Mouse (Mus musculus): ENCODE data around the gene Nmrk1.
A peak's percentile ranks its signal among the peaks of the same experiment; 100 is the strongest.
"Not testable (repeated sequence)": the region's sequence is repeated elsewhere in the genome, so short reads cannot be mapped to it uniquely, and the experiment has no call there.

Nmrk1 gene

GRCm38 (mm10) chr19:18631644-18632219 is at the start of gene Nmrk1, which contains the start of gene Ostf1:
Nmrk1 (plus strand) TSS chr19:18631950.
Ostf1 (minus strand) TSS chr19:18631823.
- DNase-seq: peak; percentile 91

- DNase-seq: no peak
Measured at GRCm38 (mm10) chr19:18582226-18582625, 49.5 kb upstream of the Nmrk1 start.

DNA sequence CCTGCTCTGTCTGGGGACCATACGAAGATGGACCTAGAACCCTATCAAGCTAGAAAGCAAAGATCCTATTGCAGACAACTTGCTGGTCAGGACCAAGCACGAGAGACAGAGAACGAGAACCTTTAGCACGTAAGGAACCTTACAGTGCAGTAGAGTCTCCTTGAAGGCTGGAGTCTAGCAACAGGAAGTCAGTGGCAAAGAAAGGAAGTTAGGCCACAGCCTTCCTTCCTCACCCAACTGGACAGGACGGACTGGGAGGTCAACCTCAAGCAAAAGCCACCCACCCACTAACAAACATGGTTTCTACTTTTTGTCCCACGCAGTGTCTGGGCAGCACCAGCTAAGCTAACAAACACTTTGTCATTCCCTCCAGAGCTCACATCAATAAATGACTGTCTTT is 48.9 kb upstream of the Nmrk1 start:
- DNase-seq: no peak

DNA sequence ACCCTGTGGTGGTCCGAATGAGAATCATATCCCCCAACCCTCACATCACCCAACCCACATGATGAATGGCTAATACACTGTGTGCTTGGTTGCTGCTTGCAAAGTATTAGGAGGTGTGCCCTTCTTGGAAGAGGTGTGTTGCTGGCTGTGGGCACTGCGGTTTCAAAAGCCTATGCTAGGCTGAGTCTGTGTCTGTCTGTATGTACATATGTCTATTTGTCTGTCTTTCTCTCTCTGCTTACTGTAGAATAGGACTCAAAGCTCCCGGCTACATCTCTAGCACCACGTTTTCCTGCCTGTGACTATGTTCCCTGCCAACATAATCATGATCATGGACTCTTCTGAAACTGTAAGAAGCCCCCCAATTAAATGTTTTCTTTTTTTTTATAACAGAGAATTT is 48.0 kb upstream of the Nmrk1 start:
- DNase-seq: no peak

GRCm38 (mm10) chr19:18584621-18585020 is 47.1 kb upstream of the Nmrk1 start:
- no peak for DNase-seq

GRCm38 (mm10) chr19:18587118-18587517 is 44.6 kb upstream of the Nmrk1 start:
- no peak for DNase-seq

DNA sequence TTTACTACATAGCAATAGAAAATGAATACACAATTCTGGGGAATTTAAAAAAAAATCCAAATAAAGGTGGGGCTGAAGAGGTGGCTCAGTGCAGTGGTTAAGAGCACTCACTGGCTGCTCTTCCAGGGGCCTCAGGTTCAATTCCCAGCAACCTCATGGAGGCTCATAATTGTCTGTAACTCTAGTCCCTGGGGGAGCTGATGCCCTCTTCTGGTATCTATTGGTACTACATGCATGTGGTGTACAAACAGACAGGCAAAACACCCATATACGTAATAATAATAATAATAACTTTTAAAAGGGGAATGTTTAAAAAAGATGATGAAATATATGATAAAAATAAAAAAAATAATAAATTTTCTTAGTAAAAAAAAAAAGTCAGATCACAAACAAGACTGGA is 43.5 kb upstream of the Nmrk1 start:
- DNase-seq: no peak

- DNase-seq: not testable (repeated sequence)
Measured at GRCm38 (mm10) chr19:18588801-18589200, 42.9 kb upstream of the Nmrk1 start.

DNA sequence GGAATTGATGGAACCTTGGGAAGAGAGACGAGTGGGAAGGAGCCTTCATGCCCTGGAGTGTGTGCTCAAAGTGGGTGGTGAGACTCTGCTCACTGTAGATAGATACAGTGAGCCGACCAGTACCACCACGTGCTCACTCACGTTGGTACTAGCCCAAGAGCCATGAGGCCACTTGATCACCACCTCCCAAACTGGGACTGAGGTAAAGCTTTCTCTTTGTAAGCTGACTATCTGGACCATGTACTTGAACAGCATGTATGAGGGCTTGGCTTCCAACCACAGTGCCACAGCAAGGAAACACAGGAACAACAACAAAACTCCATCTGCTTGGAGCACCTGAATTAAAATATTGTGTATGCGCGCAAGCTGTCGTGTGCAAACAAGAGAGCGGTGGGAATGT is 42.5 kb upstream of the Nmrk1 start:
- DNase-seq: no peak

GRCm38 (mm10) chr19:18590234-18590633 is 41.5 kb upstream of the Nmrk1 start:
- DNase-seq: no peak

GRCm38 (mm10) chr19:18590942-18591354 is 40.8 kb upstream of the Nmrk1 start:
- no peak for DNase-seq

GRCm38 (mm10) chr19:18592919-18593318 is 38.8 kb upstream of the Nmrk1 start:
- DNase-seq: no peak

GRCm38 (mm10) chr19:18593722-18594121 is 38.0 kb upstream of the Nmrk1 start:
- no peak for DNase-seq

DNA sequence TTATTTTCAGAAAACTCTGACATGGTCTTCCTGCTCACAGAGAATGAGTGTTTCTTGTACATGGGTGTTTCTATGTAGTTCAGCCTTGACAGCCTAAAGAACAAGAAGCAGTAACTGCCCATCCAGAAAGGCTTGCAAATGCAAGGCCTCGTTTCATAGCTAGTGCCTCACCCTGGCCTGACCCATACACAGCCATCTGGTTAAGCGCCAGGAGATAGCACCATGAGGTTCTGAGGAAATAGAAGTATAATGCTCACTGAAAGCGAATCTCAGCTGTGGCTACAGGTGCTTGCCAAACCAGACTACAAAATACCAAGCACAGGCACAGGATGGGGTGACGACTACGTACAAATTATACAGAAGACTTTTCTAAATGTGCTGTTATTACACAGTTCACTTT is 34.9 kb upstream of the Nmrk1 start:
- DNase-seq: no peak

DNA sequence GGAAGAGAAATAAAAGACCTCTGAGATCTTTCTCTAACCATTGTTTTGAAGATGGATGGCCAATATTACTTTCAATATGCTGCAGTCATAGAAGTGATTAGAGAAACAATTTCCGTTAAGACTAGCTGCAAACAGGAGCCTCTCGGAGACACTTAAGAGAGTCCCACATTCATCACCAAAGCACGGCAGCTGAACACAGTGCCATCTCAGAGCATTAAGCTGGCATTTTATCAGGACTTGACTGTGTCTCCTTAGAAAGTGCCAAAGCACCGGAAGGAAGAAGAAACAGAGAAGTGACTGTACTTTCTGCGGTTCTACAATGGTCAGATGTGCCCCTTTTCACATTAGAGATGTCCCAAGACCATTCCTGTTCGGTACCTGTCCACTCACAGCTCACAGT is 34.0 kb upstream of the Nmrk1 start:
- DNase-seq: no peak

DNA sequence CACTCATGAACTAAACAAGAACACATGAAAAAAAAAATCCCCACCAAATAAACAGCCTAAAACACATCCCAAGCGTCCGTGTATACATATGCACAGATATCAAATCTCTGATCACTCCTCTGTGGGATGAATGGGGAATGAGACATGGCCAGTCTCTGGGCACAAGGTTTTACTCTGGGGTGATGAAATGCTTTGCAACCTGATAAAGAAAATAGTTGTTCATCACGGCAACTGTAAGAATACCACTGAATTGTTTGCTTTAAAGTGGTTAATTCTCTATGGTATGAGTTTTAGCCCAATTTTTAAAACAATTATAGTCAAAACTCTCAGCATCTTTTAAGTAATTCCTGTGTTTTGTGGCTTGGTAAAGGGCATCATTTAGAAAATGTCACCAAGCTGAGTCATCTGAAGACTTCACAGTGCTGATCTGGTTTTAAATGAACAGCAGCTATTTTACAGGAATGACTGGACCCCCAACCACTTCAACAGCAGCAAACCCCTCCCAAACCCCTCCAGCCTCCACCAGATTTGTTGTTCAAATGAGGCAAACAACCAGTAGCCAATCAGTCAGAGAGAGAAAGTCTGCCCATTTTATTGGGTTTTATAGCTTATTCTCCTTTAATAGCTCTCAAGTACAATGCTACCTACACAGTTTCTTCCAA is 33.4 kb upstream of the Nmrk1 start:
- DNase-seq: no peak

- DNase-seq: no peak
Measured at GRCm38 (mm10) chr19:18599051-18599450, 32.7 kb upstream of the Nmrk1 start.

GRCm38 (mm10) chr19:18599650-18600049 is 32.1 kb upstream of the Nmrk1 start:
- no peak for DNase-seq

DNA sequence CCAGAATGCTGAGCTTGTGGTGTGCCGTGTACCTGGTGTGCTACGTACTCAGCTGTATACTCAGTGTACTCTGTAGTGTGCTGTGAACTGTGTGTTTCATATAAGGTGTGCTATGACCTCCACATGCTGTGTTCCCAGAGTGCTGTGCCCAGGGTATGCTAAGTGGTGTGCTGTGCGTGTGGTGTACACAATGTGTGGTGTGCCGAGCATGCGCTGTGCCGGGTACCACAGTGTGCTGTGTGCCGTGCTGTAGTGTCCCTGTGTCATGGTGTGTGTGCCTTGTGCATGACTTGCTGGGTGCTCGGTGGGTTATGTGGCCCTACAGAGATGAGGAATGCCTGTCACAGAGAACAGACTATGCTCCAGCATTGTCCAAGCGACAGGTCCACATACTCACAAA is 31.1 kb upstream of the Nmrk1 start:
- no peak for DNase-seq

- DNase-seq: no peak
Measured at GRCm38 (mm10) chr19:18603011-18603410, 28.7 kb upstream of the Nmrk1 start.

GRCm38 (mm10) chr19:18607907-18608306 is 23.8 kb upstream of the Nmrk1 start:
- no peak for DNase-seq

DNA sequence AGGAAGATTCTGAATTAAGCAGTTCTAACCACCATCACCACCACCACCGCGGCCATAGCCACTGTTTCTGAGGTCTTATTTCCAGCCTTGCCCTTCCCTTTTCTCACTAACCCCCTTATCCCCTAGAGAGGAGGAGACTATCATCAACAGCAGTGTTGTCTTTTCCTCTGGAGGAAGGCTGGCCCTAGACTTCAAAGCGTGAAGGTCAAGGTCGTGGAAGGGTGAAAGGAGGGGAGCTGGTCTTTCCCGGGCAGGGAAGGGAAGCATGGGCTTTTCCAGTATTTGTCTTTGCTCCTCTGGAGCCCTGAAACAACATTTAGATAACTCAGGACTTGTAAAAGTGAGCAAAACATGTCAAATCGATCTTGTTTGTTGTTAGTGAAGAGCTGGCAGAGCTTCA is 22.8 kb upstream of the Nmrk1 start:
- DNase-seq: no peak

- DNase-seq: no peak
Measured at GRCm38 (mm10) chr19:18614337-18614736, 17.4 kb upstream of the Nmrk1 start.

DNA sequence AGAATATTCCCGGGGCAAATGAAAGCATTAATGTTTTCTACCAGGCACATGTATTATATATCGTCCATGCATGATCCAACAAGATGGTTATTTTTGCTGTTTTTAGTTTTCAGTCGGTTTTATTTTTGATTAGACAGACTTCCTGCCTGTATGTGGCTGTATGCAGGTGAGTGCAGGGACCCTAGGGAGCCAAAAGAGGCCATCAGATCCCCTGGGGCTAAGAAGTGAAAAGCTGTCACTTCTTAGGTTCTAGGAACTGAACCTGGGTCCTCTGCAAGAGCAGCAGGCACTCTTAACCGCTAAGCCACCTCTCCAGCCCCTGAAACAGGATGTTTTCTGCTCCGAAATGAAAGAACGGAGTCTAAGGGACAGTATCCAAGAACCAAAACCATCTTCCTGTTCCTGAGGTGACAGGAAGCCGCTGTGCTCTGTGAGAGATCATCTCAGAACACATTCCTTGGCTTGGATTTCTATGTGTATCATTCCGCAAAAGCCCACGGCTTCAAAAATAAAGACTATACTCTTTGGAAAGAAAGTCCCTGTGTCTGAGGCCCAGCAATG is 16.0 kb upstream of the Nmrk1 start:
- no peak for DNase-seq

GRCm38 (mm10) chr19:18617504-18617903 is 14.2 kb upstream of the Nmrk1 start:
- DNase-seq: no peak

Measured in right cerebral cortex, postnatal 14 days (tissue).